Mouse (Mus musculus): ENCODE data around the gene Wbp1.

- TF ChIP-seq CTCF (IDR thresholded peaks at IDR 0.05; ENCODE audit: control insufficient read depth, insufficient read depth, insufficient read length): peak; percentile 67
- no peak for TF ChIP-seq MAX (IDR thresholded peaks at IDR 0.05)
- TF ChIP-seq MYOG (IDR thresholded peaks at IDR 0.05; ENCODE audit: control insufficient read depth, extremely low read depth, insufficient read length): no peak
- TF ChIP-seq USF1 (IDR thresholded peaks at IDR 0.05; ENCODE audit: low read depth): no peak
- TF ChIP-seq CEBPB (IDR thresholded peaks at IDR 0.05; ENCODE audit: low read depth): no peak
- TF ChIP-seq MYOD1 (IDR thresholded peaks at IDR 0.05; ENCODE audit: control insufficient read depth, insufficient read length, low read depth): no peak
Observed at GRCm38 (mm10) chr6:83162701-83163100, 41.3 kb upstream of the Wbp1 start.
